Mouse (Mus musculus) myocyte (in vitro differentiated cells): Measurements from ENCODE around the gene Ttl. TPM values are rescaled to one million over a fixed set of nuclear protein-coding genes. Genes with fewer than 3 reads are reported as not detected.

Experiments used
- H3K27me3 ChIP-seq: one replicate; pipeline ENCODE4 v1.6.1; 2011; ENCODE audit not compliant: control insufficient read depth, insufficient read depth, insufficient read length
- H3K36me3 ChIP-seq: one replicate; pipeline ENCODE4 v1.6.1; 2011; ENCODE audit not compliant: control insufficient read depth, insufficient read depth
- H3K4me2 ChIP-seq: one replicate; pipeline ENCODE4 v1.6.1; 2011; ENCODE audit warnings: low read depth, control low read depth
- H3K4me3 ChIP-seq: one replicate; pipeline ENCODE4 v1.5.1; 2011; ENCODE audit warnings: mild to moderate bottlenecking, control low read depth, moderate library complexity
- H3K79me2 ChIP-seq: one replicate; pipeline ENCODE4 v1.6.1; 2011; ENCODE audit not compliant: control insufficient read depth, insufficient read depth
- H3ac ChIP-seq: one replicate; pipeline ENCODE4 v1.6.1; 2011; ENCODE audit not compliant: control insufficient read depth, insufficient read length
- CEBPB ChIP-seq: IDR thresholded peaks from 2 replicates; pipeline ENCODE4 v1.6.1; 2011; ENCODE audit warnings: mild to moderate bottlenecking, moderate library complexity; ENCODE audit not compliant: poor library complexity, insufficient read depth, severe bottlenecking
- E2F4 ChIP-seq: IDR thresholded peaks from one replicate; pipeline ENCODE4 v1.6.1; 2011; ENCODE audit warnings: mild to moderate bottlenecking, control low read depth, moderate library complexity; ENCODE audit not compliant: insufficient read depth
- MAX ChIP-seq: IDR thresholded peaks from one replicate; pipeline ENCODE4 v1.6.1; 2011; ENCODE audit warnings: low read depth, mild to moderate bottlenecking, control low read depth
- MYOD1 ChIP-seq, 3 experiments: IDR thresholded peaks; one replicate each; pipeline ENCODE4 v1.6.1; 2011; ENCODE audit warnings: control low read depth in 2 of 3, low read depth in 2 of 3, mild to moderate bottlenecking in 2 of 3, moderate library complexity in 1 of 3; ENCODE audit not compliant: insufficient read length in 2 of 3, control insufficient read depth in 1 of 3
- MYOG ChIP-seq, 3 experiments: IDR thresholded peaks; one replicate each; pipeline ENCODE4 v1.6.1; 2011; ENCODE audit warnings: control low read depth in 2 of 3, low read depth in 2 of 3, mild to moderate bottlenecking in 2 of 3; ENCODE audit not compliant: insufficient read length in 2 of 3, control insufficient read depth in 1 of 3, insufficient read depth in 1 of 3
- POLR2A ChIP-seq: IDR thresholded peaks from one replicate; pipeline ENCODE4 v1.6.1; 2011; ENCODE audit warnings: low read depth, mild to moderate bottlenecking, control low read depth, moderate library complexity; ENCODE audit not compliant: insufficient read length
- POLR2AphosphoS2 ChIP-seq: IDR thresholded peaks from one replicate; pipeline ENCODE4 v1.6.1; 2011; ENCODE audit warnings: low read depth, control low read depth; ENCODE audit not compliant: insufficient read length
- REST ChIP-seq: IDR thresholded peaks from one replicate; pipeline ENCODE4 v1.6.1; 2011; ENCODE audit warnings: mild to moderate bottlenecking, control low read depth, moderate library complexity; ENCODE audit not compliant: insufficient read depth, insufficient read length
- SRF ChIP-seq: IDR thresholded peaks from one replicate; pipeline ENCODE4 v1.6.1; 2011; ENCODE audit warnings: low read depth; ENCODE audit not compliant: control insufficient read depth, insufficient read length
- TCF12 ChIP-seq: IDR thresholded peaks from one replicate; pipeline ENCODE4 v1.6.1; 2011; ENCODE audit warnings: mild to moderate bottlenecking, control low read depth; ENCODE audit not compliant: poor library complexity, insufficient read depth, severe bottlenecking
- TCF3 ChIP-seq: IDR thresholded peaks from one replicate; pipeline ENCODE4 v1.6.1; 2011; ENCODE audit warnings: low read depth, control low read depth; ENCODE audit not compliant: insufficient read length
- USF1 ChIP-seq: IDR thresholded peaks from one replicate; pipeline ENCODE4 v1.6.1; 2011; ENCODE audit warnings: low read depth, mild to moderate bottlenecking, control low read depth, moderate library complexity
- polyA plus RNA-seq: library from polyadenylated mRNA; unstranded; fragments of >200 nt; fragmentation: generic; extraction: Trizol; gene quantifications from one replicate; pipeline ENCODE4 v1.2.1, GENCODE M21; 2012; ENCODE audit warnings: missing spikeins

Ttl gene
- 9.9 TPM for polyA plus RNA-seq

DNA sequence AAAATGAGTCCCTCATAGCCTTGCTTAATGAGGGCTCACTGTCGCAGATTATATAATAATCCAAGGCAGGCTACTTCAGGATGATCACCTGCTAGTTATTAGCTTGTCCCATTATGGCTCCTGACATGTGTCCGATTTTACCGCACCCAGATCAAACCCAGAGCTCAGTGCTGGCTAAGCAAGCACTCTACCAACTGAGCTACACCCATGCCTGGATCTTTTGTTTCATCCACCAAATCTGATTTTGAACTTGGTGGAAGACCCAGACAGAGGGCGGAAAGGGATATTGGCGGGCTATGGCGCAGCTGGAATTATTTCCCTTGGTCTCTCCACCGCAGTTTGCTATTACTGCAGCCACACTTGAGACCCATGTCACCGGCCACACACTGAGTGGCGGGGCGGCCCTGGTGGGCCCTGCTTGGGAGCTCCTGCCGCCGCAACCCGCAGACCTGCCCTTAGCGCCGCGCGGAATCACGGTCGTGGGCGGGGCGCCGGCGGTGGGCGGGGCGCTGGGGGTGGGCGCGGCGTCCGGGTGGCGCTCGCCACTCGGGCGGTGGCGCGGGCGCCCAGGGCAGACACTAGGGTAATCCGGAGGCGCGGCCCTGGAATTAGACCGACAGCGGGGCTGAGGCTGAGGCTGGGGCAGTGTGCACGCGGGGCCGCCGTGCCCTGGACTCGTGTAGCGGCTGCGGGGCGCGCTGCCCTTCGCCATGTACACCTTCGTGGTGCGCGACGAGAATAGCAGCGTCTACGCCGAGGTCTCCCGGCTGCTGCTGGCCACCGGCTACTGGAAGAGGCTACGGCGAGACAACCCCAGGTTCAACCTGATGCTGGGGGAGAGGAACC is at the start of gene Ttl:
Ttl (plus strand) TSS at position 506 of the 846 bp plus-strand sequence.
- Histone ChIP-seq H3K4me3 (peak within 1 kb of the TSS; percentile 83), H3ac (peak within 1 kb of the TSS; percentile 67), H3K27me3 (no peaks in the 10 kb centered on the region), H3K36me3 (no peaks in the 10 kb centered on the region), H3K4me2 (peak within 1 kb of the TSS; percentile 79), H3K79me2 (peaks cover 36% of the 10 kb centered on the region)
- peak; percentile 84 for TF ChIP-seq POLR2A
- TF ChIP-seq POLR2AphosphoS2, result peak; percentile 84
- TF ChIP-seq MYOG (IDR thresholded peaks at IDR 0.05; ENCODE audit: control insufficient read depth in 1 of 3, insufficient read depth in 1 of 3, insufficient read length in 2 of 3, low read depth in 2 of 3), result peak in 1 of 3 experiments; percentile 23
- TF ChIP-seq TCF3, result no peak

DNA sequence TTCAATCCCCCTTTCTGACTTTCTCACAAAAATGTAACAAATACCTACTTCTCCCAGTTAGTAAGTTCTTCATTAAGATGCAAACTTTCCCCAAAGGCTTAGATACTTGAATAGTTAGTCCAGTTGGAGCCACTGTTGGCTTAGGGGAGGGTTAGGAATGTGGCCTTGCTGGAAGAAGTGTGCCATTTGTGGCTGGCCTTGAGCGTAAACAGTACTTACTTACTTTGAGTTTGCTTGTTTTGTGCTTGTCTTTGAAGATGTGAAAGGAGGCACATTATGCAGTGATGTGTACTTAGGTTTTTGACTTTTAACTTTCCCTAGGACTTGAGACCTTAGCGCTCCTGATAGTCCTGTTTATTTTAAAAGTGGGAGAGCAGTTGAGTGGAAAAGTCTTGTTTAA is 45.6 kb upstream of the Ttl start:
- Histone ChIP-seq H3K27me3 (no peaks in the 10 kb centered on the region), H3K4me3 (no peak overlapping the region), H3K4me2 (no peak overlapping the region), H3K36me3 (no peaks in the 10 kb centered on the region), H3K79me2 (no peaks in the 10 kb centered on the region), H3ac (no peak overlapping the region)
- TF ChIP-seq SRF (no peak), CEBPB (no peak), REST (no peak), TCF3 (no peak), E2F4 (no peak), POLR2AphosphoS2 (no peak), MYOG (IDR thresholded peaks at IDR 0.05; ENCODE audit: control insufficient read depth in 1 of 3, insufficient read depth in 1 of 3, insufficient read length in 2 of 3, low read depth in 2 of 3) (no peak), MYOD1 (IDR thresholded peaks at IDR 0.05; ENCODE audit: control insufficient read depth in 1 of 3, insufficient read length in 2 of 3, low read depth in 2 of 3) (no peak), USF1 (no peak), TCF12 (no peak), POLR2A (no peak), MAX (no peak)

DNA sequence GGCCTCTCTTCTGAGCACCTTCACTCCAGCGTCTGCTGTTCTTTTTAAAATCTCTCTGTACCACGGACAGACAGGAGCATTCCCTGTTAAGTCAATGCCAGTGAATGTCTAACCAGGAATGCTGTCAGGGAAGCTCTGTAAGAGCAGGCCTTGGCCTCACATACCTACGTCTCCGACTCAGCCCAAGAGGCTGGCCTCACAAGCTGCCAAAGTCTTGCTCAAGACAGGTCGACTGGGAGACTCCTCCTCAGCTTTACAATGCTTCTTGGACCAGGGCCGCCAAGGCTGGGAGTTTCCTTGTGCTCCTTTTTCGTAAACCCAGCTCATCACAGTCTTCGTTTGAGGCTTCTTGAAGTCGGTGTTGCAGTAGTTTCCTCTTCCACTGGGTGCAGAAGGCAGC is 40.9 kb upstream of the Ttl start:
- no peaks in the 10 kb centered on the region for H3K79me2 ChIP-seq
- H3K36me3 ChIP-seq, result no peaks in the 10 kb centered on the region
- no peaks in the 10 kb centered on the region for H3K27me3 ChIP-seq
- H3K4me3 ChIP-seq, result no peak overlapping the region
- no peak overlapping the region for H3ac ChIP-seq
- no peak overlapping the region for H3K4me2 ChIP-seq
- TF ChIP-seq REST (no peak), POLR2A (no peak), MYOG (IDR thresholded peaks at IDR 0.05; ENCODE audit: control insufficient read depth in 1 of 3, insufficient read depth in 1 of 3, insufficient read length in 2 of 3, low read depth in 2 of 3) (no peak), E2F4 (no peak), TCF12 (no peak), USF1 (no peak), MAX (no peak), MYOD1 (IDR thresholded peaks at IDR 0.05; ENCODE audit: control insufficient read depth in 1 of 3, insufficient read length in 2 of 3, low read depth in 2 of 3) (no peak), TCF3 (no peak), POLR2AphosphoS2 (no peak), CEBPB (no peak), SRF (no peak)

- TF ChIP-seq REST (no peak), TCF3 (no peak), MYOD1 (IDR thresholded peaks at IDR 0.05; ENCODE audit: control insufficient read depth in 1 of 3, insufficient read length in 2 of 3, low read depth in 2 of 3) (no peak), E2F4 (no peak), MYOG (IDR thresholded peaks at IDR 0.05; ENCODE audit: control insufficient read depth in 1 of 3, insufficient read depth in 1 of 3, insufficient read length in 2 of 3, low read depth in 2 of 3) (no peak), USF1 (no peak), MAX (no peak), TCF12 (no peak), CEBPB (no peak), POLR2AphosphoS2 (no peak), SRF (no peak), POLR2A (no peak)
- Histone ChIP-seq H3K4me3 (no peak overlapping the region), H3K4me2 (no peak overlapping the region), H3K36me3 (no peaks in the 10 kb centered on the region), H3K79me2 (no peaks in the 10 kb centered on the region), H3K27me3 (no peaks in the 10 kb centered on the region), H3ac (no peak overlapping the region)
Observed at GRCm38 (mm10) chr2:129035381-129035780, 30.4 kb upstream of the Ttl start.
